Mouse (Mus musculus): ENCODE measurements around the gene Stx2. TPM values are rescaled to one million over a fixed set of nuclear protein-coding genes. Genes with fewer than 3 reads are reported as not detected.
A peak's percentile ranks its signal among the peaks of the same experiment; 100 is the strongest.
"Not testable (repeated sequence)": the region's sequence is repeated elsewhere in the genome, so short reads cannot be mapped to it uniquely, and the experiment has no call there.

Gene Stx2
- polyA plus RNA-seq, 2 experiments from 2014 or later = 2.0 to 2.4 TPM

- no peak for ATAC-seq
Measured at GRCm38 (mm10) chr5:129009577-129009976, 1.2 kb upstream of the Stx2 start.

- peak; percentile 28 for ATAC-seq
Measured at GRCm38 (mm10) chr5:129008008-129008407, 366 bp downstream of the Stx2 start.

- ATAC-seq = no peak
Measured at GRCm38 (mm10) chr5:129007105-129007957, 1.0 kb downstream of the Stx2 start.

GRCm38 (mm10) chr5:129006031-129006788, 2.2 kb downstream of the Stx2 start:
- no peak for ATAC-seq

- no peak for ATAC-seq
Measured at GRCm38 (mm10) chr5:129005416-129005815, 3.0 kb downstream of the Stx2 start.

GRCm38 (mm10) chr5:129002571-129003011, 5.8 kb downstream of the Stx2 start:
- ATAC-seq = no peak

GRCm38 (mm10) chr5:129000706-129001468, 7.5 kb downstream of the Stx2 start:
- no peak for ATAC-seq

GRCm38 (mm10) chr5:128987141-128987954, 21.0 kb downstream of the Stx2 start:
- no peak for ATAC-seq

GRCm38 (mm10) chr5:128985946-128986345, 22.4 kb downstream of the Stx2 start:
- no peak for ATAC-seq

GRCm38 (mm10) chr5:128984536-128984935, 23.8 kb downstream of the Stx2 start:
- no peak for ATAC-seq

- peak; percentile 81 for ATAC-seq
Measured at GRCm38 (mm10) chr5:128981607-128982006, 26.8 kb downstream of the Stx2 start.

- ATAC-seq = no peak
Measured at GRCm38 (mm10) chr5:128980857-128981256, 27.5 kb downstream of the Stx2 start.

- no peak for ATAC-seq
Measured at GRCm38 (mm10) chr5:128978957-128979356, 29.4 kb downstream of the Stx2 start.

- peak; percentile 34 for ATAC-seq
Measured at GRCm38 (mm10) chr5:128977466-128977865, 30.9 kb downstream of the Stx2 start.

- ATAC-seq = no peak
Measured at GRCm38 (mm10) chr5:128976266-128976665, 32.1 kb downstream of the Stx2 start.

GRCm38 (mm10) chr5:128971298-128971697, 37.1 kb downstream of the Stx2 start:
- peak; percentile 51 for ATAC-seq

GRCm38 (mm10) chr5:128970878-128971277, 37.5 kb downstream of the Stx2 start:
- ATAC-seq = no peak

GRCm38 (mm10) chr5:128964353-128964752, 44.0 kb downstream of the Stx2 start:
- ATAC-seq = no peak

- ATAC-seq = no peak
Measured at GRCm38 (mm10) chr5:128958916-128959315, 49.5 kb downstream of the Stx2 start.

- not testable (repeated sequence) for ATAC-seq
Measured at GRCm38 (mm10) chr5:128954371-128954770, 54.0 kb downstream of the Stx2 start.

- no peak for ATAC-seq
Measured at GRCm38 (mm10) chr5:128953278-128954070, 54.9 kb downstream of the Stx2 start, which contains the start of gene Rimbp2. Rimbp2 (minus strand) TSS chr5:128953486.
